Mouse (Mus musculus): Measurements from ENCODE around the gene Ppp2r5c.

DNA sequence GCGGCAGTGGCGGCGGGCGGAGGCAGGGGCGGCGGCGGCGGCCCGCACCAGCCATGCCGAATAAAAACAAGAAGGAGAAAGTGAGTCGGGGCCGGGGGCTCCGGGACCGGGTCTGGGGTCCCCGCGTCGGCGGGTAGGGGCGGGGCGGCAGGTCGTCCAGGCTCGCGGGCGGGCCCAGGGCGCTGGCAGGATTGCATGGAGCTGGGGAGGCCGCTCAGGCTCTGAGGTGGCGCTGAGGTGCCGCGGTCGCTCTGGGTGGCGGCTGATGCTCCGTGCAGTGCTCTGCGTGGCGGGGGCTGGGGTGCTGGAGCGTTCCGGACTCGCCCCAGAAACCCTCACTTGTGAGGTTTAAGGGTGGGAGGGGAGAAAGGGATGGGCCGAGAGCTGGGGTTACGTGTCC lies 386 bp downstream of the Ppp2r5c start:
- TF ChIP-seq E2F4 (IDR thresholded peaks at IDR 0.05; ENCODE audit: borderline replicate concordance, low read depth, low read length) (no peak), POLR2A (IDR thresholded peaks at IDR 0.05; ENCODE audit: control insufficient read depth in 1 of 2, insufficient read depth in 1 of 2, low read depth in 1 of 2, low read length in 2 of 2, poor library complexity in 1 of 2) (no peak), CHD1 (IDR thresholded peaks at IDR 0.05; ENCODE audit: low read depth, low read length) (no peak), CTCF (IDR thresholded peaks at IDR 0.05 in 2 of 3, conservative IDR thresholded peaks at IDR 0.05 in 1 of 3; ENCODE audit: control insufficient read depth in 1 of 3, insufficient read depth in 1 of 3, low read depth in 2 of 3, low read length in 3 of 3, poor library complexity in 1 of 3, severe bottlenecking in 1 of 3) (no peak), USF1 (IDR thresholded peaks at IDR 0.05; ENCODE audit: low read depth, low read length) (no peak), EP300 (IDR thresholded peaks at IDR 0.05; ENCODE audit: low read depth in 1 of 2, low read length in 2 of 2) (no peak), POLR2AphosphoS5 (IDR thresholded peaks at IDR 0.05; ENCODE audit: borderline replicate concordance, low read depth, low read length) (no peak), MAFK (IDR thresholded peaks at IDR 0.05; ENCODE audit: borderline replicate concordance, low read depth, low read length) (no peak)

All from MEL (cell line).